Mouse (Mus musculus) neural tube, embryonic 10.5 days (tissue): ENCODE measurements around the gene Aurkb.
A peak's percentile ranks its signal among the peaks of the same experiment; 100 is the strongest.
"Not testable (repeated sequence)": the region's sequence is repeated elsewhere in the genome, so short reads cannot be mapped to it uniquely, and the experiment has no call there.

Experiments
- DNase-seq: peaks from one replicate; pipeline ENCODE4 v3.0.0-alpha.2; 2017; ENCODE audit warnings: low spot score; ENCODE audit errors: extremely low spot score

The Aurkb gene

GRCm38 (mm10) chr11:69045531-69046394, at the start of gene Aurkb:
Aurkb (plus strand) TSS chr11:69045647.
- DNase-seq = peak; percentile 89

DNA sequence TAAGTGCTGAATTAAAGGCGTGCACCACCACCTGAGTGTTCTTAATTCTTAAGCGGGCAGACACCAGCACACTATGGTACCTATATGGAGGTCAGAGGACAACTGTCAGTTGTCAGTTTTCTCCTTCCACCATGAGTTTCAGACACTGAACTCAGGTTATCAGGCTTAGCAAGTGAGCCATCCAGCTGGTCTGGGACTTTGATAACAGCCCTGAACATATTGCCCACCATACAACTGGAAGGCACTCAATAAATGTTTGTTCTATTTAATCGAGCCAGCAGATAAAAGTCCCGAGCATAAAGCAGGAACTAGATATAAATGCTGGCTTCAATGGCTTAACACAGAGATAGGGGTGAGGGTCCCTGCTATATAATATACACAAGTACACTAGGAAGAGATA, 48.4 kb upstream of the Aurkb start:
- no peak for DNase-seq

GRCm38 (mm10) chr11:69002782-69003181, 42.7 kb upstream of the Aurkb start:
- not testable (repeated sequence) for DNase-seq

- DNase-seq = no peak
Observed at GRCm38 (mm10) chr11:69003592-69003991, 41.9 kb upstream of the Aurkb start.

- no peak for DNase-seq
Observed at GRCm38 (mm10) chr11:69005193-69005592, 40.3 kb upstream of the Aurkb start.

- DNase-seq = not testable (repeated sequence)
Observed at GRCm38 (mm10) chr11:69006575-69006974, 38.9 kb upstream of the Aurkb start.

GRCm38 (mm10) chr11:69008182-69009121, 37.0 kb upstream of the Aurkb start, which contains the start of gene Pfas:
Pfas (minus strand) TSS chr11:69008460.
- peak; percentile 97 for DNase-seq

DNA sequence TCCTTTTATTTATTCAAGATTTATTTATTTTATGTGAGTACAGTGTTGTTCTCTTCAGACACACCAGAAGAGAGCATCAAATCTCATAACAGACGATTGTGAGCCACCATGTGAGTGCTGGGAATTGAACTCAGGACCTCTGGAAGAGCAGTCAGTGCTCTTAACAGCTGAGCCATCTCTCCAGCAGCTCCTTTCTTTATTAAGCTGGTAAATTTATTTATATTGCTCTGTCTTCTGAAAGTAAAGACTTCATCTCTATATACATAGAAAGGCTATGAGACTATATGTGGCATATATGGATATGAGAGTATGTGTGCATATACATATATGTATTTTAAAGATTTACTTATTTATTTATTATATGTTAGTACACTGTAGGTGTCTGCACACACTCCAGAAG, 35.9 kb upstream of the Aurkb start:
- no peak for DNase-seq

GRCm38 (mm10) chr11:69010400-69011323, 34.8 kb upstream of the Aurkb start:
- DNase-seq = no peak

DNA sequence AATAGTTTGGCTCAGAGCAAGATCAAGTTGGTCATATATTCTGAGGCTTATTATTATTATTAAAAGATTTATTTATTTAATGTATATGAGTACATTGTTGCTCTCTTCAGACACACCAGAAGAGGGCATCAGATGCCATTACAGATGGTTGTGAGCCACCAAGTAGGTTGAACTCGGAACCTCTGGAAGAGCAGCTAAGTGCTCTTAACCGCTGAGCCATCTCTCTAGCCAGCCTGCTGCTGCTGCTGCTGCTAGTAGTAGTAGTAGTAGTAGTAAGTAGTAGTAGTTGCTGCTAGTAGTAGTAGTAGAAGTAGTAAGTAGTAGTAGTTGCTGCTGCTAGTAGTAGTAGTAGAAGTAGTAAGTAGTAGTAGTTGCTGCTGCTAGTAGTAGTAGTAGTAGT, 34.0 kb upstream of the Aurkb start:
- DNase-seq = not testable (repeated sequence)

DNA sequence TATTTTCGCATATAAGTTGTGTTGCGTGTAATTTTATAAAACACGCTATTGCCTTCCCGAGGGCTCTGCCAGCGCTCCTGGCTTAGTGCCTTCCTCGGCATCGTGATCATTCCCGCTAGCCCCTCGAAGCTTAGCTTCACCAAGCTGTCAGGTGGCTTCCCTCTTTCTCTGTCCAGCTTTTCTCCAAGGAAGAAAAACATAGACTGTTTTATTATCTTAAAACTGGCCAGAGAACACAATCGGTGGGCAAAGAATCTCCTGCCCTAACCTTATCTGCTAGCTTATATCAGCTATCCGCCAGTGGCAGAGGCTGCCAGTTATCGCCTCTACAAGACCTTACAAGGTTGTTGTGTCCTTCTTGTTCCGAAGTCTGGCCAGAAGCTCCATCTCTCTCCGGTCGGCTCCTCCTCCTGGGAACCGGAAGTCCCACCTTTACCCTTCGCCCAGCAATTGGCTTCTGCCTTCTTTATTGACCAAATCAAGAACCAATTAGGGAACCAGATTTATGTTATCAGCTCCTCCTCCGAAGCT, 33.3 kb upstream of the Aurkb start:
- DNase-seq = peak; percentile 85

DNA sequence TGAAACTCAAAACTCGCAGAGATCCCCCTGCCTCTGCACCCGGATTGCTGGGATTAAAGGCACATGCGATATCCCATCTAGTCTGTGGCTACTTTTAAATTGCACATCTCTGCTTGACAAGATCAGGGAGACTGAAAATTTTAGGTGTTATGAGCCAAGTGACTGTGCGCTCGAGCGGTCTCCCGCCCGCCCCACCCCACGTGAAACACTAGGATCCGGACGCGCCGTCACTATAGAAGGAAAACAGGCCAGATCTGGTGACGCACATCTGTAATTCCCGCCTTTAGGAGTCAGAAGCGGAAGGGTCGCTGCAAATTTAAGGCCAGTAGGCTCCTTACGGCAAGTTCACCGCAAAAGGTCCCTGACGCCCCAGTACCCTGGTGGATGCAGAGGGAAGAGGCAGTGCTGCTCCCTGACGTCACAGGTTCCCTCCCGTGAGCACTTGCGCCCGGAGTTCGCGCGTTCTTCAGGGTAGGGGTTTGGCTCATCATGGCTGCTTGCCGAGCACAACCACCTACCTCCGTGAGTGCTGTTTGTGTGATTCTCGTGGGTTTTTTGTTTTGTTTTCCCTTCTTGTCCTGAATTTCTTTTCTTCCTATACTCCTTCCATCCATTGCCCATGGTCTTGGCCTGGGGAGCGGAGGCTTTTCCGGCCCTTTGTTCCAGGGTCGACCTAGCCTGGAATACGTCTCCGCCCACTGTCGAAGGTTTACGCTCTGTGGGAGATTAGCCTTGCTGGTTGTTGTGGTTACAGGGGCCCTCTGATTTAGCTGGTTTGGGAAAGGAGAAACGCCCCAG, 29.6 kb upstream of the Aurkb start, which contains the start of gene Ctc1:
Gene Ctc1 (plus strand): TSS at position 268 of the 798 bp plus-strand sequence.
- peak; percentile 94 for DNase-seq

- no peak for DNase-seq
Observed at GRCm38 (mm10) chr11:69016755-69017154, 28.7 kb upstream of the Aurkb start.

GRCm38 (mm10) chr11:69020691-69021090, 24.8 kb upstream of the Aurkb start:
- no peak for DNase-seq

GRCm38 (mm10) chr11:69026562-69026961, 18.9 kb upstream of the Aurkb start:
- no peak for DNase-seq

DNA sequence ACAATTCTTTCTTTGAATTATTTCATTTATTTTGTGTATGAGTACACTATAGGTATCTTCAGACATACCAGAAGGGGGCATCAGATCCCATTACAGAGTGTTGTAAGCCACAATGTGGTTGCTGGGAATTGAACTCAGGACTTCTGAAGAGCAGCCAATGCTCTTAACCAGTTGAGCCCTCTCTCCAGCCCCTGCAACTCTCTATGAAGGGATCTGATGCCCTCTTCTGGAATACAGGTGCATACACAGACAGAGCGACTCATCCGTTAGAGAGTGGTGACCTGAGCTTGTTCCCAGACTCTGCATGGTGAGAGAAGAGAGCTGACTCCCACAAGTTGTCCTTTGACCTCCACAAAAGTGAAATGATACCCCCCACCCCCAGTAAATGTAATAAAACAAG, 16.6 kb upstream of the Aurkb start:
- no peak for DNase-seq

DNA sequence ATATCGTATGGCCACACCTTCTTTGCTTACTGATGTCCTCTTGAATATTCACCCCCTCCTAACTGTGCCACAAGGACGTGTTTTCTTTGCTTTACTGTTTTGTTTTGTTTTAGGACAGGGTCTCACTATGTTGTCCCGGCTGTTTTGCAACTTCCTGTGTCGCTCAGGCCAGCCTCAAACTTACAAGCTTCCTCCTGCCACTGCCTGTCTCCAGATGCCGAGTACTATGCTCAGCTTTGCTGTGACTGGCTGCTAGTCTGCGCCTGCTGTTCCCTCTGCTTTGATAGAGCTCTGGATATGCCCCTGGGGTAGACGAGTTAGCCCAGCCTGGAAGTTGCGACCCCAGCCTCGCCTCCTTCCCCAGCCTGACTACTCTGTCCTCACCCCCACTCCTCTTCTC, 11.9 kb upstream of the Aurkb start:
- DNase-seq = no peak

DNA sequence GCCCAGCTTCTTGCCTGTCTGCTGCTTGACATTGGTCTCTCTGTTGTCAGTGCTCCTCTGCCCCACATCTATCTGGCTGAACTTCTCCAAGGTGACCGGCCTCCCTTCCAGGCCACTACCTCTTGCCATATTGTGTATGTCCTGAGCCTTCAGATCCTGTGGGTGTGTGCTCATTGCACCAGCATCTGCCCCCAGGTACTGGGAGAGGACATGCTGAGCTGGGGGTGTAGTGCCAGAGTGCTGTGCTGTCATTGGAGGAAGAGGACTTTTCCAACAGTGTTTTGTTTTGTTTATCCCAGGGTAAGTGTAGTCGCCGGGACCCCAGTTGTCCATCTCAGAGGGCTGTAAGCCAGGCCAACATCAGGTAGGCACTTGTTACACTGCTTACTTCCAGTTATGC, 10.9 kb upstream of the Aurkb start:
- DNase-seq = no peak

DNA sequence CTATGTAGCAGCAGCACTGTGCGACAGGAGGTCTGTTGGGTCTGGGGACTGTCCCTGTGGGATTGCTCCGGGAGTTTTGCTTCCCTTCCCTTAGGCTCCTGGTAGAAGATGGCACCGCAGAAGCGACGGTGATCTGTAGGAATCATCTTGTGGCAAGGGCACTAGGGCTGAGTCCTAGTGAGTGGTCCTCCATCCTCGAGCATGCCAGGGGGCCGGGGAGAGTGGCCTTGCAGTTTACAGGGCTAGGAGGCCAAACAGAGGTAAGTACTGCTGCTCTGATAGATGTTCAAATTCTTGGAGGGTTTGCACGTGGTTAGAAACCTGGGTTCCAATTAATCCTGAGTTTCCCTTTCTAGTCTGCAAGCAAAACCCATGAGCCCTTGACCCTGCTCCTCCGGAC, 10.0 kb upstream of the Aurkb start:
- DNase-seq = no peak

GRCm38 (mm10) chr11:69035849-69036248, 9.6 kb upstream of the Aurkb start:
- DNase-seq = peak; percentile 78
